Mouse (Mus musculus): ENCODE results near the gene Thoc5. TPM values are rescaled to one million over a fixed set of nuclear protein-coding genes. Genes with fewer than 3 reads are reported as not detected.

The Thoc5 gene
- polyA plus RNA-seq, 1 experiment from 2014 or later, result 37.7 TPM

- H3K36me3 ChIP-seq (ENCODE audit: insufficient read depth), result peaks cover 82% of the 10 kb centered on the region
- ATAC-seq (ENCODE audit: insufficient read depth), result no peak
Measured at GRCm38 (mm10) chr11:4916068-4916467, 20.9 kb downstream of the Thoc5 start.

GRCm38 (mm10) chr11:4921281-4921680, 26.2 kb downstream of the Thoc5 start:
- Histone ChIP-seq H3K27ac (ENCODE audit: low read depth) (no peak overlapping the region), H3K4me2 (no peak overlapping the region), H3K4me1 (ENCODE audit: insufficient read depth) (no peaks in the 10 kb centered on the region), H3K36me3 (ENCODE audit: insufficient read depth) (peaks cover 88% of the 10 kb centered on the region), H3K27me3 (ENCODE audit: insufficient read depth, low read length) (no peaks in the 10 kb centered on the region), H3K4me3 (ENCODE audit: low read depth, low read length) (no peak overlapping the region), H3K9ac (no peak overlapping the region), H3K9me3 (ENCODE audit: low read depth, low read length) (no peaks in the 10 kb centered on the region)
- no peak for TF ChIP-seq CTCF (IDR thresholded peaks at IDR 0.05; ENCODE audit: low read depth)
- DNase-seq (no peak), ATAC-seq (ENCODE audit: insufficient read depth) (no peak)
- WGBS, result 75% methylated on average over 2 of the region's 2 CpGs

More at GRCm38 (mm10) chr11:4916068-4916467, 20.9 kb downstream of the Thoc5 start:
- H3K4me1 ChIP-seq (ENCODE audit: insufficient read depth), result no peaks in the 10 kb centered on the region
- peak; percentile 85 for TF ChIP-seq CTCF (IDR thresholded peaks at IDR 0.05; ENCODE audit: low read depth)
- WGBS, result 38% methylated on average over 1 of the region's 1 CpGs
- H3K27ac ChIP-seq (ENCODE audit: low read depth), result no peak overlapping the region
- no peaks in the 10 kb centered on the region for H3K9me3 ChIP-seq (ENCODE audit: low read depth, low read length)
- DNase-seq, result peak; percentile 84
- no peak overlapping the region for H3K4me2 ChIP-seq
- H3K27me3 ChIP-seq (ENCODE audit: insufficient read depth, low read length), result no peaks in the 10 kb centered on the region
- H3K4me3 ChIP-seq (ENCODE audit: low read depth, low read length), result no peak overlapping the region
- H3K9ac ChIP-seq, result no peak overlapping the region

- DNase-seq, result no peak
- Histone ChIP-seq H3K27me3 (ENCODE audit: insufficient read depth, low read length) (no peaks in the 10 kb centered on the region), H3K9ac (no peak overlapping the region), H3K36me3 (ENCODE audit: insufficient read depth) (peaks cover 92% of the 10 kb centered on the region), H3K9me3 (ENCODE audit: low read depth, low read length) (no peaks in the 10 kb centered on the region), H3K4me1 (ENCODE audit: insufficient read depth) (no peaks in the 10 kb centered on the region), H3K4me2 (no peak overlapping the region), H3K27ac (ENCODE audit: low read depth) (no peak overlapping the region), H3K4me3 (ENCODE audit: low read depth, low read length) (no peak overlapping the region)
- no peak for ATAC-seq (ENCODE audit: insufficient read depth)
- no peak for TF ChIP-seq CTCF (IDR thresholded peaks at IDR 0.05; ENCODE audit: low read depth)
- 81% methylated on average over 7 of the region's 7 CpGs for WGBS
Measured at GRCm38 (mm10) chr11:4921751-4922150, 26.6 kb downstream of the Thoc5 start.

DNA sequence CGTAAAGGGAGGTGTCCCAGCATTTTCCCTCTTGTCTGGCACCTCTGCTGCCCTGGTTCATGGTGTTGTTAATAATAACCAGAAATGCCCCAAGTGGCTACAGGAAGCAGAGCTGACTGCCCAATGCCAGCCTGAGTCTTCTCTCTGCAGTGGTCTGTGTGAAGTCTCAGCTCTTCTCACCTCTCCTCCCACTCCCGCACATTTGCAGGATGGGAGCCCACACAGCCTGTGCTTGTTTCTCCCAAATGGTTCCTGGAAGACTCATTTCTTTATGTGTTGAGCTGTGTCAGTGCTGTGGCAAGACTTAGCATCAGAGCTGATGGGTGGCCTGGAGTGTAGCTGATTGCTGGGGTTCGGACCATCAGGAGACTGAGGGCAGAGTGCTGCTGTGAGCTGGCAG, 32.1 kb downstream of the Thoc5 start:
- no peak overlapping the region for H3K9ac ChIP-seq
- DNase-seq (no peak), ATAC-seq (ENCODE audit: insufficient read depth) (no peak)
- H3K36me3 ChIP-seq (ENCODE audit: insufficient read depth), result peaks cover 70% of the 10 kb centered on the region
- H3K4me1 ChIP-seq (ENCODE audit: insufficient read depth), result no peaks in the 10 kb centered on the region
- no peak overlapping the region for H3K4me2 ChIP-seq
- no peaks in the 10 kb centered on the region for H3K27me3 ChIP-seq (ENCODE audit: insufficient read depth, low read length)
- no peak for TF ChIP-seq CTCF (IDR thresholded peaks at IDR 0.05; ENCODE audit: low read depth)
- 89% methylated on average over 3 of the region's 3 CpGs for WGBS
- no peaks in the 10 kb centered on the region for H3K9me3 ChIP-seq (ENCODE audit: low read depth, low read length)
- no peak overlapping the region for H3K4me3 ChIP-seq (ENCODE audit: low read depth, low read length)
- H3K27ac ChIP-seq (ENCODE audit: low read depth), result no peak overlapping the region

GRCm38 (mm10) chr11:4931009-4931601, 36.0 kb downstream of the Thoc5 start:
- Histone ChIP-seq H3K27ac (ENCODE audit: low read depth) (no peak overlapping the region; the same call in 1 of the 2 replicates), H3K9me3 (ENCODE audit: low read depth, low read length) (no peaks in the 10 kb centered on the region), H3K4me1 (ENCODE audit: insufficient read depth) (no peaks in the 10 kb centered on the region), H3K4me2 (no peak overlapping the region), H3K9ac (no peak overlapping the region), H3K4me3 (ENCODE audit: low read depth, low read length) (no peak overlapping the region), H3K27me3 (ENCODE audit: insufficient read depth, low read length) (no peaks in the 10 kb centered on the region), H3K36me3 (ENCODE audit: insufficient read depth) (peaks cover 37% of the 10 kb centered on the region)
- ATAC-seq (ENCODE audit: insufficient read depth), result no peak
- peak; percentile 72 for DNase-seq
- no peak for TF ChIP-seq CTCF (IDR thresholded peaks at IDR 0.05; ENCODE audit: low read depth)
- 34% methylated on average over 1 of the region's 1 CpGs for WGBS

DNA sequence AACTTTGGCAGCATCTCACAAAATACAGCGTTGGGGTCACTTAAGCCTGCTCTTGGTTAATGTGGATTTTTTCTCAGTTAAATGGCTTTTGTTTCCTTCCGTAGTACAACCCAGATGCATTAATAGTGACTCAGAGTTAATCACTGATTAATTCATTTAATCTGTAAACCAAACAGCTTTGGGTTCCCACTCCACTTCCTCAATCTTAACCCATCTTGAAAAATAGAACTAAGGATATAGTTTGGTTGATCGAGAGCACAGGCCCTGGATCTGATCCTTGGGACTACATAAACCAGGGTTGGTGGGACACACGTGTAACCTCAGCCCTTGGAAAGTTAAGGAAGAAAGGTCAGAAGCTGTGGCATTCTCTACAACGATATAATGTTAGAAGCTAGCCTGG, 41.1 kb downstream of the Thoc5 start:
- Histone ChIP-seq H3K9me3 (ENCODE audit: low read depth, low read length) (no peaks in the 10 kb centered on the region), H3K27ac (ENCODE audit: low read depth) (no peak overlapping the region), H3K9ac (no peak overlapping the region), H3K4me3 (ENCODE audit: low read depth, low read length) (no peak overlapping the region), H3K4me1 (ENCODE audit: insufficient read depth) (no peaks in the 10 kb centered on the region), H3K36me3 (ENCODE audit: insufficient read depth) (no peaks in the 10 kb centered on the region), H3K4me2 (no peak overlapping the region), H3K27me3 (ENCODE audit: insufficient read depth, low read length) (no peaks in the 10 kb centered on the region)
- WGBS, result 80% methylated on average over 5 of the region's 5 CpGs
- DNase-seq, result no peak
- no peak for ATAC-seq (ENCODE audit: insufficient read depth)
- no peak for TF ChIP-seq CTCF (IDR thresholded peaks at IDR 0.05; ENCODE audit: low read depth)

GRCm38 (mm10) chr11:4946530-4946929, 51.4 kb downstream of the Thoc5 start:
- no peak overlapping the region for H3K27ac ChIP-seq (ENCODE audit: low read depth)
- no peak for ATAC-seq (ENCODE audit: insufficient read depth)
- no peak for TF ChIP-seq CTCF (IDR thresholded peaks at IDR 0.05; ENCODE audit: low read depth)
- H3K4me3 ChIP-seq (ENCODE audit: low read depth, low read length), result peak overlapping the region; percentile 45
- no peaks in the 10 kb centered on the region for H3K36me3 ChIP-seq (ENCODE audit: insufficient read depth)
- peaks cover 60% of the 10 kb centered on the region for H3K27me3 ChIP-seq (ENCODE audit: insufficient read depth, low read length)
- H3K9ac ChIP-seq, result no peak overlapping the region
- no peaks in the 10 kb centered on the region for H3K9me3 ChIP-seq (ENCODE audit: low read depth, low read length)
- peak overlapping the region; percentile 81 for H3K4me2 ChIP-seq
- 44% methylated on average over 13 of the region's 13 CpGs for WGBS
- H3K4me1 ChIP-seq (ENCODE audit: insufficient read depth), result peaks cover 6% of the 10 kb centered on the region; the same call in 1 of the 2 replicates
- DNase-seq, result no peak
